Mouse (Mus musculus): ENCODE results near the gene Gm10406.
"Not testable (repeated sequence)": the region's sequence is repeated elsewhere in the genome, so short reads cannot be mapped to it uniquely, and the experiment has no call there.

DNA sequence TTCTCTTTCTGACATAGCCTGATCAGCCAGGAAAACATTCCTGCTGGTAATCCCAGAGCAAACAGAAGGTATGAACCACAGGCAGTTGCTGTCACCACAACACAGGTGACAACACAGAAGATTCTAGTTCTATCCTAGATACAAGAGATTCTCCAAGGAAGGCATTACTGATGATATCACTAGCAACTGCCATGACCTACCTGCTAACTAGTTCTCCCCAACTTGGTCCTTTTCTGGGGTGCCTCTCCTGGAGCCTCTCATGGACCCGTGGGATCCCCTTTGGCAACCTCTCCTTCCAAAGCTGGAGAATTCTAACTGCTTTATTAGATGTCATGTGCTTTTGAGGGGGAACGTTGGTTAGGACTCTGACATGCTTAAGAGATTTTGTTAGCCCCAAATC lies 17.6 kb upstream of the Gm10406 start, which contains the start of gene Gm3685:
- TF ChIP-seq POLR2A (IDR thresholded peaks at IDR 0.05; ENCODE audit: borderline replicate concordance, extremely low read depth, low read depth, low read length); CTCF (IDR thresholded peaks at IDR 0.05; ENCODE audit: insufficient read depth, low read length): not testable (repeated sequence)

Data from lung, adult 2 months (tissue).